Mouse (Mus musculus): ENCODE data around the gene Arhgap18. TPM values are rescaled to one million over a fixed set of nuclear protein-coding genes. Genes with fewer than 3 reads are reported as not detected.
"Not testable (repeated sequence)": the region's sequence is repeated elsewhere in the genome, so short reads cannot be mapped to it uniquely, and the experiment has no call there.

Arhgap18 gene
- total RNA-seq, 2 experiments from 2014 or later, result 51.4 to 64.6 TPM

GRCm38 (mm10) chr10:26893091-26893490, 139.9 kb downstream of the Arhgap18 start:
- no peak for DNase-seq (ENCODE audit: low spot score in 2 of 2)

- no peak for DNase-seq (ENCODE audit: low spot score in 2 of 2)
These were observed 142.5 kb downstream of the Arhgap18 start for GRCm38 (mm10) chr10:26895726-26896125.

GRCm38 (mm10) chr10:26900426-26900825, 147.2 kb downstream of the Arhgap18 start:
- DNase-seq (ENCODE audit: low spot score in 2 of 2), result no peak

GRCm38 (mm10) chr10:26903781-26904180, 150.6 kb downstream of the Arhgap18 start:
- no peak for DNase-seq (ENCODE audit: low spot score in 2 of 2)

- DNase-seq (ENCODE audit: low spot score in 2 of 2), result no peak
These were observed 158.0 kb downstream of the Arhgap18 start for GRCm38 (mm10) chr10:26911176-26911575.

GRCm38 (mm10) chr10:26912112-26912797, 159.0 kb downstream of the Arhgap18 start:
- DNase-seq (ENCODE audit: low spot score in 2 of 2), result no peak

- no peak for DNase-seq (ENCODE audit: low spot score in 2 of 2)
These were observed 159.6 kb downstream of the Arhgap18 start for GRCm38 (mm10) chr10:26912807-26913206.

- no peak for DNase-seq (ENCODE audit: low spot score in 2 of 2)
These were observed 166.2 kb downstream of the Arhgap18 start for GRCm38 (mm10) chr10:26919307-26919977.

- no peak for DNase-seq (ENCODE audit: low spot score in 2 of 2)
These were observed 167.3 kb downstream of the Arhgap18 start for GRCm38 (mm10) chr10:26920383-26920979.

- not testable (repeated sequence) for DNase-seq (ENCODE audit: low spot score in 2 of 2)
These were observed 182.8 kb downstream of the Arhgap18 start for GRCm38 (mm10) chr10:26936056-26936455.

GRCm38 (mm10) chr10:26938464-26938863, 185.2 kb downstream of the Arhgap18 start:
- not testable (repeated sequence) for DNase-seq (ENCODE audit: low spot score in 2 of 2)

GRCm38 (mm10) chr10:26939549-26939948, 186.3 kb downstream of the Arhgap18 start:
- DNase-seq (ENCODE audit: low spot score in 2 of 2), result no peak

- no peak for DNase-seq (ENCODE audit: low spot score in 2 of 2)
These were observed 195.1 kb downstream of the Arhgap18 start for GRCm38 (mm10) chr10:26948331-26948730.

GRCm38 (mm10) chr10:26949667-26950066, 196.4 kb downstream of the Arhgap18 start:
- DNase-seq (ENCODE audit: low spot score in 2 of 2), result no peak

GRCm38 (mm10) chr10:26950448-26950847, 197.2 kb downstream of the Arhgap18 start:
- no peak for DNase-seq (ENCODE audit: low spot score in 2 of 2)

GRCm38 (mm10) chr10:26958513-26958912, 205.3 kb downstream of the Arhgap18 start:
- DNase-seq (ENCODE audit: low spot score in 2 of 2), result no peak

Measured in adrenal gland, postnatal 4 days (tissue).